Mouse (Mus musculus) small intestine, adult 2 months (tissue): ENCODE results near the gene Otud7a.

Experiments
- CTCF ChIP-seq: fragments of 200-500 bp; IDR thresholded peaks from 2 replicates; pipeline ENCODE4 v1.5.1; 2012; ENCODE audit warnings: low read depth, mild to moderate bottlenecking, control low read depth, inconsistent platforms, low read length, moderate library complexity, mixed read lengths; ENCODE audit not compliant: insufficient replicate concordance, insufficient read length; ENCODE audit errors: extremely low read depth
- POLR2A ChIP-seq: fragments of 200-500 bp; IDR thresholded peaks from 2 replicates; pipeline ENCODE4 v1.6.1; 2012; ENCODE audit warnings: low read depth, mild to moderate bottlenecking, control low read depth, inconsistent platforms, low read length, moderate library complexity

GRCm38 (mm10) chr7:63523051-63523450 lies 78.5 kb downstream of the Otud7a start:
- TF ChIP-seq POLR2A = no peak
- no peak for TF ChIP-seq CTCF
